Mouse (Mus musculus) liver, adult 2 months (tissue): ENCODE measurements around the gene Syngr3.

Experiments
- CTCF ChIP-seq: fragments of 200-500 bp; IDR thresholded peaks from 2 replicates; pipeline ENCODE4 v1.5.1; 2011; ENCODE audit warnings: low read depth, low read length, control low read depth
- POLR2A ChIP-seq: fragments of 200-500 bp; IDR thresholded peaks from 2 replicates; pipeline ENCODE4 v1.6.1; 2011; ENCODE audit warnings: low read length, control low read depth; ENCODE audit not compliant: insufficient read depth; ENCODE audit errors: extremely low read depth

DNA sequence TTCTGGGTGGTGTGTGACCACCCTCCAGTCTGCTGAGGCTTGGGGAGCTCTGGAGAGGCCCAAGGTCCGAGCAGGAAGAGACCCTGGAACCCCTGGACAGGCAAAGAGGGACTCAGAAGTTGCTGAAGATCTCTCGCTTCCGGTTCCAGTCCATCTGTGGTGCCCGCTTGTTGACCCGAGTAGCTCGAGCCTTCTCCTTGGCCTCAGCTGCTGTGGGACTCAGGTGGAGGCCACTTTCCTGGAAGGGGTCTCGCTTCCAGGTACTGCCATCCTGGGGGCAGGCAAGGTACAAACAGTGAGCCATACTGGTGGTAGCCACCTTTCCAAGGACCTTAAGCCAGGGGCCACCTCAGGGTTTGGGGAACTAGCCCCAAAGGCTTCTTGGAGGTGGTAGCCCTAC lies 49.6 kb downstream of the Syngr3 start:
- TF ChIP-seq POLR2A (no peak), CTCF (no peak)
